Mouse (Mus musculus) liver, postnatal 0 days (tissue): Measurements from ENCODE around the gene Tmem161b. TPM values are rescaled to one million over a fixed set of nuclear protein-coding genes. Genes with fewer than 3 reads are reported as not detected.

Experiments used
- ATAC-seq: fragments of 200-750 bp; cut with Nextera tagmentation; 2 replicates; pipeline ENCODE4 v1.8.0; 2017; ENCODE audit warnings: mild to moderate bottlenecking, moderate library complexity
- DNase-seq: peaks from one replicate; pipeline ENCODE4 v3.0.0-alpha.2; 2016
- H3K27ac ChIP-seq: fragments of 300-500 bp; sonication (generic); 2 replicates; pipeline ENCODE4 v1.5.1; 2014; ENCODE audit warnings: antibody characterized with exemption, moderate library complexity, mild to moderate bottlenecking, low read depth
- H3K27me3 ChIP-seq: fragments of 300-500 bp; sonication (generic); 2 replicates; pipeline ENCODE4 v1.6.1; 2014; ENCODE audit warnings: low read length, control low read depth, mixed read lengths; ENCODE audit not compliant: insufficient read depth
- H3K36me3 ChIP-seq: fragments of 300-500 bp; sonication (generic); replicated peaks from 2 replicates; pipeline ENCODE4 v1.6.1; 2014; ENCODE audit warnings: mild to moderate bottlenecking, control low read depth, low read length, moderate library complexity, mixed read lengths; ENCODE audit not compliant: insufficient read depth
- H3K4me1 ChIP-seq: fragments of 300-500 bp; sonication (generic); 2 replicates; pipeline ENCODE4 v1.6.1; 2014; ENCODE audit warnings: antibody characterized with exemption, mild to moderate bottlenecking, control low read depth; ENCODE audit not compliant: insufficient read depth
- H3K4me2 ChIP-seq: fragments of 300-500 bp; sonication (generic); 2 replicates; pipeline ENCODE4 v1.6.1; 2014; ENCODE audit warnings: low read depth, mild to moderate bottlenecking, low read length, moderate library complexity, mixed read lengths
- H3K4me3 ChIP-seq: fragments of 300-500 bp; sonication (generic); 2 replicates; pipeline ENCODE4 v1.5.1; 2014; ENCODE audit warnings: low read depth, low read length
- H3K9ac ChIP-seq: fragments of 300-500 bp; sonication (generic); replicated peaks from 2 replicates; pipeline ENCODE4 v1.6.1; 2014; ENCODE audit warnings: mild to moderate bottlenecking, moderate library complexity
- H3K9me3 ChIP-seq: fragments of 300-500 bp; sonication (generic); 2 replicates; pipeline ENCODE4 v1.6.1; 2016; ENCODE audit warnings: mild to moderate bottlenecking, control low read depth, low read length, mixed read lengths
- CTCF ChIP-seq: sonication (generic); IDR thresholded peaks from 2 replicates; pipeline ENCODE4 v1.5.1; 2016; ENCODE audit warnings: antibody characterized with exemption, low read depth
- EP300 ChIP-seq: IDR thresholded peaks from 2 replicates; pipeline ENCODE4 v1.6.1; 2016; ENCODE audit warnings: antibody characterized with exemption, low read depth, mild to moderate bottlenecking
- WGBS: fragments of 180-500 bp; shearing (Covaris S2); extraction: QIAGEN DNeasy Blood & Tissue Kit; methylation state at CpG from one replicate; pipeline ENCODE4 v1.1.7; 2014; ENCODE audit not compliant: insufficient replicate concordance; 5-methylcytosine and 5-hydroxymethylcytosine counted together
- microRNA-seq: library from miRNA; unstranded; fragments of <30 nt; microRNA quantifications from one replicate; pipeline ENCODE4, GENCODE M21; 2016
- polyA plus RNA-seq: library from polyadenylated mRNA; unstranded; fragments of >200 nt; fragmentation: Nextera tagmentation; extraction: Ambion mirVana; gene quantifications from 2 replicates; pipeline ENCODE4 v1.2.1, GENCODE M21; 2015

The Tmem161b gene
- polyA plus RNA-seq, 1 experiment from 2014 or later: 6.5 TPM

- H3K27me3 ChIP-seq: peaks cover 49% of the 10 kb centered on the region
- DNase-seq: no peak
- H3K9ac ChIP-seq: no peak overlapping the region
- H3K36me3 ChIP-seq: no peaks in the 10 kb centered on the region
- ATAC-seq: no peak
- TF ChIP-seq CTCF (no peak), EP300 (no peak)
- H3K27ac ChIP-seq: no peak overlapping the region
- no peak overlapping the region for H3K4me3 ChIP-seq
- no peak overlapping the region for H3K4me2 ChIP-seq
- 5% methylated on average over 13 of the region's 13 CpGs for WGBS
- no peaks in the 10 kb centered on the region for H3K9me3 ChIP-seq
- H3K4me1 ChIP-seq: peaks cover 9% of the 10 kb centered on the region; the same call in 1 of the 2 replicates
These were observed 121.8 kb downstream of the Tmem161b start for GRCm38 (mm10) chr13:84343691-84344495.

GRCm38 (mm10) chr13:84344711-84345110, 122.6 kb downstream of the Tmem161b start:
- TF ChIP-seq EP300: no peak
- no peak for TF ChIP-seq CTCF
- no peaks in the 10 kb centered on the region for H3K9me3 ChIP-seq
- 7% methylated on average over 7 of the region's 7 CpGs for WGBS
- peaks cover 12% of the 10 kb centered on the region; the same call in 1 of the 2 replicates for H3K4me1 ChIP-seq
- H3K27me3 ChIP-seq: peaks cover 49% of the 10 kb centered on the region
- no peak for DNase-seq
- no peak overlapping the region for H3K4me3 ChIP-seq
- no peaks in the 10 kb centered on the region for H3K36me3 ChIP-seq
- no peak overlapping the region for H3K27ac ChIP-seq
- no peak overlapping the region for H3K4me2 ChIP-seq
- no peak overlapping the region for H3K9ac ChIP-seq
- ATAC-seq: no peak

- Histone ChIP-seq H3K27ac (no peak overlapping the region), H3K4me2 (no peak overlapping the region), H3K27me3 (peaks cover 49% of the 10 kb centered on the region), H3K4me3 (no peak overlapping the region), H3K4me1 (peaks cover 12% of the 10 kb centered on the region; the same call in 1 of the 2 replicates), H3K9ac (no peak overlapping the region), H3K9me3 (no peaks in the 10 kb centered on the region), H3K36me3 (no peaks in the 10 kb centered on the region)
- WGBS: 4% methylated on average over 8 of the region's 8 CpGs
- TF ChIP-seq EP300 (no peak), CTCF (no peak)
- DNase-seq: no peak
- ATAC-seq: no peak
These were observed 123.0 kb downstream of the Tmem161b start for GRCm38 (mm10) chr13:84345114-84345513.

Small RNA genes within 50 kb of the gene (microRNA-seq; reads per million reads assigned to microRNA genes)
- not detected for gene Gm24331
